Mouse (Mus musculus) bone marrow, adult 2 months (tissue): ENCODE measurements around the gene Tnfrsf13b.
A peak's percentile ranks its signal among the peaks of the same experiment; 100 is the strongest.

Source experiments
- CTCF ChIP-seq: fragments of 200-500 bp; IDR thresholded peaks from 2 replicates; pipeline ENCODE4 v1.5.1; 2011; ENCODE audit warnings: low read length, control low read depth; ENCODE audit not compliant: control insufficient read depth, insufficient read depth
- POLR2A ChIP-seq: fragments of 200-500 bp; IDR thresholded peaks from 2 replicates; pipeline ENCODE4 v1.6.1; 2011; ENCODE audit warnings: low read depth, mild to moderate bottlenecking, control low read depth, low read length, borderline replicate concordance; ENCODE audit not compliant: control insufficient read depth

- TF ChIP-seq CTCF: peak; percentile 19; the same call in 1 of the 2 replicates
- no peak for TF ChIP-seq POLR2A
Observed at GRCm38 (mm10) chr11:61159796-61160732, 33.5 kb downstream of the Tnfrsf13b start.
